Mouse (Mus musculus) kidney, adult 11 months (tissue): Measurements from ENCODE around the gene Strc.
"Not testable (repeated sequence)": the region's sequence is repeated elsewhere in the genome, so short reads cannot be mapped to it uniquely, and the experiment has no call there.

Experiments used
- DNase-seq: peaks from one replicate; pipeline ENCODE4 v3.0.0; 2022

Gene Strc

GRCm38 (mm10) chr2:121386961-121387575 is at the start of gene Strc:
Gene Strc, minus strand, starts transcription at chr2:121387168.
- not testable (repeated sequence) for DNase-seq

GRCm38 (mm10) chr2:121434854-121435253 is 47.9 kb upstream of the Strc start:
- DNase-seq, result no peak

DNA sequence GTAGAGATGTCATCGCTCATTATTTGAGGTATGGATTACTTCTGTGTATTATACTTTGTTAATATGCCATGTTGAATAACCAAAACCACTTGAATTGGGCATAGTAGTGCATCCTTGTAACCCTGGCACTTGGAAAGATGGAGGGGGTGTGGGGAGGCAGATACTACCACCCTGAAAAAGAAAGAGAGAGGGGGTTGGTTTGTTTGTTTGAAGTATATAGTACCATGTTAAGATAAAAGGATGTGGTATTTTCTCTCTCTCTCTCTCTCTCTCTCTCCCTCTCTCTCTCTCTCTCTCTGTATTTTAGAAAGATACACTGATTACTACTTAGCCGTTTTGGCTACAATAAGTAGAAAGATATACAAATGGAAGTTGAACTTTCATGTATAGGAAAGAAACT is 38.9 kb upstream of the Strc start:
- DNase-seq, result no peak

GRCm38 (mm10) chr2:121423166-121423565 is 36.2 kb upstream of the Strc start:
- no peak for DNase-seq

DNA sequence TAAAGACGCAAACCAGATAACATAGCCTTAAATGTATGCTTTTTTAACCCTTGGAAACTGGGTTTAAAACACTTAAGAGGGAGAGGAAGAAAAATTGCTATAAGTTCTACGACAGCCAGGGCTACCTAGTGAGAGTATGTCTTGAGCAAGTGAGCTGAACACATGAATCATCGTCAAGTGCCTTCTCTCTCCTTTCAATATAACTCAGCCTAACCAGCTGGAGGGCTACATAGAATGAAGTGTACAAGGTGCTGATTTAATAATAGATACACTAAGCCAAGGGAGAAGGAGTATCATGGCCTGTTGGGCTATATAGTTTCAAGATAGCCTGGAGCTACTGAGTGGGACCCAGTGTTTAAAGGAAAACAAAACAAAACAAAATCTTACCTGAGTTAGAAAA is 31.5 kb upstream of the Strc start:
- no peak for DNase-seq

DNA sequence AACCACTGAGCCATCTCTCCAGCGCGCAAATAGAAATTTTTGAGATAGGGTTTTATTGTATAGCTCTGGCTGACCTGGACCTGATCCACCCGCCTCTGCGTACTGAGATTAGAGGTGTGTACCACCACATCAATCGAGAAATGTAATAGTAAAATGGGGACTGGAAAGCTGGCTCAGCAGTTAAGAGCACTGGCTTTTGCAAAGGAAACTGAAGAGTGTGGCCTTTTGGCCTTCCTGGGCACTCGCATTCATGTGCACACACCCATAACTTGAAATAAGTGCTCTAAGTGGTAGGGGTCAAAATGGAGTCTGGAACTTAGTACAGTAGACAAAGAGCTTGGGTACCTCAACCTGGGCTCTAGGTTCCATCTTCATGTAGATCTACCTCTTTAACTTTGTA is 29.4 kb upstream of the Strc start:
- DNase-seq, result no peak

DNA sequence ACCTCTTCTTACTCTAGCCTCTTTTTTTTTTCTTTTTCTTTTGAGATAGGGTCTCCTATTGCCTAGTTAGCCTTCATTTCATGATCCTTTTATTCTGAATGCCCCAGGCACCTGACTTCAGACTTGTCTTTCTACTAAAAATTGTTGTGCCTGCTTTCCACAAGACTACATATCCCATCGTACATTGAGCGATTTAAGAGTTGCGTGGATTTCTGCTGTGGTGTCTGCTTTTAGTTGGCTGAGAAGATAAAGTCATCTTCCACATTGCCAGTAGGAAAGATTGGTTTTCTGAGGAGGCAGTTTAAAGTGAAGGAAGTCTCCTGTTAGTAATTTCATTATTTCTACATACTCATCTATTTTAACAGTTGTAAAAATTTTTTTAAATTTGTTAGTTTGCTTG is 28.6 kb upstream of the Strc start:
- DNase-seq, result no peak

DNA sequence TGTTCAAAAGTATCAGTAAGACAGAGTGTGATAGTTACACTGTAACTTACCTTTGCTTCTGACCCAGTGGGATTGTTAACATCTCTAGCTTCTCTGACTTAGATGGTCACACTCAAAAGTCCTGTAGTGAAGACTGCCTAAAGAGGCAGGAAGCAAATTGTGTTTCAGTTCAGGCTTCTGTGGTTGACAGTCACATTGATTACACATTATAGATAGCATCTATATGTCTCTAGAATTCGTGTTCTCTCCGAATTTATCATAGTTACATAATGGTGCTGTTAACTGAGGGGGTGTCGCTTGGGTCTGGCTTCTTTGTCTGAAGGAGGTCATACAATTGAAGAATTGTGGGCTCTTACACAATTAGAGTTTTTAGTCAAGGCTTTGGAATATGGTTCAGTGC is 28.1 kb upstream of the Strc start:
- DNase-seq, result no peak

DNA sequence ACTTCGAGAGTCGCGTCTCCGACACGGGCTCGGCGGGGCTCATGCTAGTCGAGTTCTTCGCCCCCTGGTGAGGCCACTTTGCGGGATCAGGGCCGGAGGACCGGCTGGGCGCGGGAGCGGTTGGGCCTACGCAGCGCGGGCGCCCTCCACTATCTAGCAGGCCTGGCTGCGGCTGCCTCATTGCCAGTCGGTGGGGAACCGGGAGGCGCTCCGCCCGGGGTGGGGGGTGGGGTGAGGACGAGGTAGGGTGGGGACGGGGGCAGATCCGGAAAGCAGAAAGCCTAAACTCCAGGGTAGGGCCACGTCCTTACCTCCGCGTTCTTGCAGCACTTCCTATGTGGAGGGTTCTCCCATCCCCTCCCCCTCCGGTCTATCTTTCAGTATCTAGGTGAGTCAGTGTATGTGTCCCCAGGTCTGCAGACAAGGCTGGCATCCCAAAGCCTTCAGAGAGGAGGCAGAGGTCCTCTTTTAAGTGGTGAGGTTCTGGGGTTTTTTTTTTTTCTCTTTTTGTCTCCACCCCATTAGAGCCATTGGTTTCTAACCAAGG is 27.2 kb upstream of the Strc start:
- peak; percentile 37 for DNase-seq

- DNase-seq, result peak; percentile 96
Observed at GRCm38 (mm10) chr2:121413387-121414042, 26.5 kb upstream of the Strc start, which contains the start of the genes Pdia3 and Catsper2. Gene Pdia3, plus strand, starts transcription at chr2:121413775. Gene Catsper2, minus strand, starts transcription at chr2:121413792.

GRCm38 (mm10) chr2:121412843-121413386 is 25.9 kb upstream of the Strc start:
- no peak for DNase-seq

GRCm38 (mm10) chr2:121408160-121408559 is 21.2 kb upstream of the Strc start:
- no peak for DNase-seq

GRCm38 (mm10) chr2:121403296-121403695 is 16.3 kb upstream of the Strc start:
- no peak for DNase-seq

DNA sequence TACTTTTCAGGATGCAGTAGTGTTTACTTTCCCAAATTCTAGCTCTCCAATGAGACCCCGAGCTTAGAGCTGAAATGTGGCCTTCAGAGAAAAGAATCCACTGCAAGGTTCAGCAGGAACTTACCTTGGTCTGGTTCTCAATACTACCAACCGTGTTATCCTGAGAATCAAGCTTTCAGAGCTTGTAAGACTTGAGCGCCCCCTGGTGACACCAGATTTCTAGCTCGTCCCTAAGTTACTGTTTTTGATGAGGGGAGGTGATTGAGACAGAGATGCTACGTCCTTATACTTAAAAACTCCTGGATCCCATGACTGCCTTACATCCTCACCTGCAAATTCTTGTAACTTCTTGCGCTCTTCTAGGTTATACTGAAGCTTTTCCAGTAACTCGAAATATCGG is 9.7 kb upstream of the Strc start:
- DNase-seq, result peak; percentile 32

GRCm38 (mm10) chr2:121374766-121375165 is 12.2 kb downstream of the Strc start:
- DNase-seq, result no peak

GRCm38 (mm10) chr2:121372266-121372665 is 14.7 kb downstream of the Strc start:
- DNase-seq, result no peak

DNA sequence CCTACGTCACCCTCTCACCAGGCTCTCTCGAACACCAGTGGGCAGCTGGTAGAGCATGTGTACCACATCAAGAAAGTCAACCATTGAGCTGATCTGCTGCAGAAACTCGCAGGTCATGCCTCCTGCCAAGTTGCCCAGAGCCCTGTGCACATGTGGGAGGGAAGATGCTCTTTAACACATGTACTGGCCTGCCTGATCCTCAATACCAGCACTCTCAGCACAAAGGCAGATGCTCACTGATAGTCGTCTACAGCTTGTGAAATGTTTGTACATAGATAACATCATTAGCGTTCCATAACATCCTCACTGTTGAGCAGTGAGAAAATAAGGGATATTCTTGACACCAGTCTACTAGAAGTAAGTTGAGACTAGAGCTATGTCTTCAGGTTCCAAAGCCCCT is 16.0 kb downstream of the Strc start:
- DNase-seq, result no peak

GRCm38 (mm10) chr2:121368831-121369230 is 18.1 kb downstream of the Strc start:
- no peak for DNase-seq

GRCm38 (mm10) chr2:121363656-121364055 is 23.3 kb downstream of the Strc start:
- no peak for DNase-seq

DNA sequence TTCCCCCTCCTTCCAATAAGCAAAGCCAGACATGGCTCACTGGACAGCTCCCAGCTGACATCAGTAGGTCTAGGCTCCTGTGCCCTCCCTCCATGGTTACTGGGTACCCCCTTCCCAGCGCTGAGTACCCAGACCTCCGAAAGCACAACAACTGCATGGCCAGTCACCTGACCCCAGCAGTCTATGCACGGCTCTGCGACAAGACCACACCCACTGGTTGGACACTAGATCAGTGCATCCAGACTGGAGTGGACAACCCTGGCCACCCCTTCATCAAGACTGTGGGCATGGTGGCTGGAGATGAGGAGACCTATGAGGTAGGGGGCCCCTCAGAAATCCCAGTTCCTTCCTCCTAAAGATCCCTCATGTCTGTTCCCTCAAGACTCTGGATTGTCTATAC is 27.5 kb downstream of the Strc start:
- DNase-seq, result no peak

DNA sequence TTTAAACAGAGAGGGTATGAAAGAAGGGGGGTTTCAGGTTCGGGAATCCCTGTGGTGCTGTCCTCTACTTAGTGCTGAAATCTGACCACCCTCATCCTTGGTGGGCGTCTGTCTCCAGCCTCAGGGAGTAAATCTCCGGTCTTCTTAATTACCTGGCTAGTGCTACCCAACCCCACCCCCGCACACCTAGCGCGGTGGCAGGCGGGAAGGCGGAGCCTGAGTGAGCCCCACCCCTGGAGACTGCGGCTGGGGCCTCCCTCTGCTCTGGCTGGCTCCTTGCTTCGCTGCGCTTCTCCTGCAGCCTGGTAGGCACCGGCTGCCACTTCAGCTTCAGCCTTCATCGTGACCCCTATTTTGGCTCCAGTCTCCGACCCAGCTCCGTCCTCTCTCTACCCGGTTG is 28.6 kb downstream of the Strc start:
- peak; percentile 83 for DNase-seq

DNA sequence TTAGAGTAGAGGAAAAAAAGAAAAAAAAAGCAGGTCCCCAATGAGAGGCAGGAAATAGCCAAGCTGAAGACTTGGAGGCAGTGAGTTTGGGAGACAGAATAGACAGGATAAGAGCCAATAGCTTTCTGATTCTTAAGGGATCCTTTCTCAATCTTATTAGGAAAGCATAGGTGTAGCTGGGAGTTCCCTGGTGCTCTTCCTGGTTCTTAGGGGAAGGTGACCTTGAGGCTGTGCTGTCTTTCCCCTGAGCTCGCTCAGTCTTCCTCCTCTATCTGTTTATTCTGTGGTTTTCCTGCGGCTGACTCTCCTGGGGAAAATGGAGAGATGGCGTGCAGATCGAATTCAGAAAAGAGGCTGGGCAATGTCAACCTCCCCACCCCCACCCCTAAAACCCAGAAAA is 29.0 kb downstream of the Strc start:
- no peak for DNase-seq

GRCm38 (mm10) chr2:121357494-121357893 is 29.5 kb downstream of the Strc start, which contains the start of gene Ckmt1:
Gene Ckmt1, plus strand, starts transcription at chr2:121357714.
- DNase-seq, result peak; percentile 32
